Mouse (Mus musculus) CH12.LX (cell line): ENCODE results near the gene Foxo6.

Source experiments
- CTCF ChIP-seq, 2 experiments: IDR thresholded peaks in 1 of 2; conservative IDR thresholded peaks in 1 of 2; 2 replicates each; pipeline ENCODE4 v1.5.1; 2011 to 2012; ENCODE audit warnings: low read depth in 2 of 2, low read length in 2 of 2, improper control_type of control experiment in 1 of 2, inconsistent platforms in 1 of 2, mild to moderate bottlenecking in 1 of 2, moderate library complexity in 1 of 2
- E2F4 ChIP-seq: IDR thresholded peaks from 2 replicates; pipeline ENCODE4 v1.6.1; 2011; ENCODE audit warnings: low read depth, low read length, improper control_type of control experiment; ENCODE audit not compliant: insufficient replicate concordance
- ELF1 ChIP-seq: IDR thresholded peaks from 2 replicates; pipeline ENCODE4 v1.6.1; 2014; ENCODE audit warnings: low read depth, mild to moderate bottlenecking, inconsistent platforms, low read length, improper control_type of control experiment
- MAZ ChIP-seq: IDR thresholded peaks from 2 replicates; pipeline ENCODE4 v1.6.1; 2012; ENCODE audit warnings: low read depth, mild to moderate bottlenecking, inconsistent platforms, low read length, improper control_type of control experiment, moderate library complexity
- MXI1 ChIP-seq: IDR thresholded peaks from 2 replicates; pipeline ENCODE4 v1.6.1; 2011; ENCODE audit warnings: mild to moderate bottlenecking, low read depth, low read length, improper control_type of control experiment
- POLR2A ChIP-seq: IDR thresholded peaks from 2 replicates; pipeline ENCODE4 v1.6.1; 2011; ENCODE audit warnings: low read depth, mild to moderate bottlenecking, improper control_type of control experiment, low read length
- TBP ChIP-seq: conservative IDR thresholded peaks from 2 replicates; pipeline ENCODE4 v1.6.1; 2011; ENCODE audit warnings: low read depth, low read length, improper control_type of control experiment
- UBTF ChIP-seq: IDR thresholded peaks from 2 replicates; pipeline ENCODE4 v1.6.1; 2012; ENCODE audit warnings: low read depth, mild to moderate bottlenecking, inconsistent platforms, low read length, improper control_type of control experiment, moderate library complexity

DNA sequence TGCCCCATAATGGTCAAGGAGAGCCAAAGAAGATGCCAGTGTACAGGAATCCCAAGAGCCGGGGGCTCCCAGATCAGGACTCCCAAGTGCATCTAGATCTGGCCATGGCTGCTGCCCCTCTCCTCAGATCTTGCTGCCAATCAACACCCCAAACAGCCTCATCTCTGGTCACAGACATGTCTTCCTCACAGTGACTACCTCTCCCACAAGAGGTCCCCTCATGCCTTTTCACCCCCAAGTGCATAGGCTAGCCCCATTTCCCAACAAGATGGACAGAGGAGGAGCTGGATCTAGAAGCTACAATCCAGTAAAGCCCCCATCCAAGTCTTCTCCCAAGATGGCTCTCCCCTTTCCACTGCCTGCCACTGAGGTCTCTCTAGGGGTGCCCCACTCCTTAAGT lies 1.4 kb downstream of the Foxo6 start:
- TF ChIP-seq MAZ (no peak), CTCF (conservative IDR thresholded peaks at IDR 0.05 in 1 of 2, IDR thresholded peaks at IDR 0.05 in 1 of 2; ENCODE audit: low read depth in 2 of 2, low read length in 2 of 2) (no peak), POLR2A (no peak), ELF1 (no peak), UBTF (no peak), MXI1 (no peak), E2F4 (no peak), TBP (no peak)
